8 mouse cellular contexts compared by ENCODE assay signal in genomic region chr3:83862956-83863355, GRCm38 (mm10). TPM values are rescaled to one million over a fixed set of nuclear protein-coding genes. Genes with fewer than 3 reads are reported as not detected.
DNase-seq lines count a peak whose midpoint lies in the region; ATAC-seq and TF ChIP-seq lines count a peak whose summit lies in the region.

No protein-coding gene starts in this region.

- no peak for TF ChIP-seq POLR2A in kidney, adult 2 months (IDR thresholded peaks at IDR 0.05; ENCODE audit: low read depth, low read length)

- peak overlapping the region; percentile 45; the same call in 1 of the 2 replicates for H3K4me2 ChIP-seq in liver, postnatal 0 days (ENCODE audit: low read depth, low read length)

- H3K27ac ChIP-seq in kidney, adult 2 months (ENCODE audit: insufficient read depth, low read depth, low read length) = peak overlapping the region; percentile 75
- peak overlapping the region; percentile 65 for H3K27ac ChIP-seq in liver, postnatal 0 days (ENCODE audit: low read depth)

- WGBS in kidney, adult 2 months = 14% methylated on average over 1 of the region's 1 CpGs
- 13% methylated on average over 1 of the region's 1 CpGs for WGBS in liver, postnatal 0 days (ENCODE audit: insufficient replicate concordance)

- no peaks in the 10 kb centered on the region for H3K36me3 ChIP-seq in kidney, adult 2 months (ENCODE audit: control insufficient read depth, insufficient read depth, low read length)
- no peaks in the 10 kb centered on the region for H3K36me3 ChIP-seq in liver, postnatal 0 days (replicated peaks; ENCODE audit: insufficient read depth, low read length)

- DNase-seq in CD4-positive, CD25-positive, alpha-beta regulatory T cell, adult 2 months (ENCODE audit: low read depth, low spot score) = peak; percentile 65
- DNase-seq in adrenal gland, adult 2 months = peak; percentile 85
- peak; percentile 86 for DNase-seq in gastrocnemius, postnatal 14 days
- peak; percentile 76 for DNase-seq in kidney, adult 2 months
- DNase-seq in liver, postnatal 0 days = peak; percentile 66
- DNase-seq in right cerebral cortex, postnatal 25 days = peak; percentile 24
- DNase-seq in embryo, embryonic 11 days = no peak

- peak; percentile 80 for ATAC-seq in liver, postnatal 0 days
- ATAC-seq in erythroblast, adult 5-6 weeks (replicated peaks; ENCODE audit: low FRiP score, poor library complexity, severe bottlenecking) = no peak

- H3K4me3 ChIP-seq in kidney, adult 2 months (ENCODE audit: insufficient read depth, low read depth, low read length) = no peak overlapping the region
- H3K4me3 ChIP-seq in liver, postnatal 0 days (ENCODE audit: low read depth, low read length) = no peak overlapping the region

- no peak overlapping the region; the same call in 1 of the 2 replicates for H3K9ac ChIP-seq in liver, postnatal 0 days (replicated peaks)

- no peaks in the 10 kb centered on the region for H3K9me3 ChIP-seq in liver, postnatal 0 days (ENCODE audit: low read length)

- H3K4me1 ChIP-seq in kidney, adult 2 months (ENCODE audit: control insufficient read depth, insufficient read depth, low read length) = no peaks in the 10 kb centered on the region
- peaks cover 17% of the 10 kb centered on the region for H3K4me1 ChIP-seq in liver, postnatal 0 days (ENCODE audit: insufficient read depth)

- intact Hi-C loops in gastrocnemius, postnatal 14 days (cut with DNase I; ENCODE audit: low total_unique reads) = no loop called here

- H3K27me3 ChIP-seq in kidney, adult 2 months (replicated peaks; ENCODE audit: control insufficient read depth, insufficient read depth, low read length) = no peaks in the 10 kb centered on the region
- no peaks in the 10 kb centered on the region for H3K27me3 ChIP-seq in liver, postnatal 0 days (ENCODE audit: insufficient read depth, low read length)

- TF ChIP-seq EP300 in liver, postnatal 0 days (IDR thresholded peaks at IDR 0.05; ENCODE audit: low read depth) = no peak

- TF ChIP-seq CTCF in kidney, adult 2 months (conservative IDR thresholded peaks at IDR 0.05; ENCODE audit: insufficient read depth, insufficient read length, low read depth, low read length) = no peak
- no peak for TF ChIP-seq CTCF in liver, postnatal 0 days (IDR thresholded peaks at IDR 0.05; ENCODE audit: low read depth)

RNA-seq across cellular contexts. Expression of gene Tlr2, which starts 21.4 kb away (rescaled TPM):
- total RNA-seq in adrenal gland, adult 2 months (2021) = 1 to 10 TPM; 2.8 to 5.0 TPM
- 1.8 TPM in 2 replicates for polyA plus RNA-seq in adrenal gland, adult 2 months (2012; rRNA removed)
- 1 to 10 TPM; 1.4 TPM for total RNA-seq in gastrocnemius, postnatal 14 days (2021)
- 1.9 and 2.1 TPM in 2 replicates for polyA plus RNA-seq in kidney, adult 2 months (2012; rRNA removed)
- polyA plus RNA-seq in liver, postnatal 0 days (2015; fragmentation: Nextera tagmentation; extraction: Ambion mirVana) = 2.1 and 2.5 TPM in 2 replicates
- total RNA-seq in erythroblast, adult 5-6 weeks (2015; ENCODE audit: low replicate concordance) = 1.5 and 5.9 TPM in 2 replicates
- 4.4 and 5.6 TPM in 2 replicates for total RNA-seq in erythroblast, adult 5-6 weeks (2017; ENCODE audit: low replicate concordance)
